Mouse (Mus musculus): ENCODE results near the gene Zbtb16. TPM values are rescaled to one million over a fixed set of nuclear protein-coding genes. Genes with fewer than 3 reads are reported as not detected.
A peak's percentile ranks its signal among the peaks of the same experiment; 100 is the strongest.

The Zbtb16 gene
- polyA plus RNA-seq, 1 experiment from 2014 or later, result 5.3 TPM

DNA sequence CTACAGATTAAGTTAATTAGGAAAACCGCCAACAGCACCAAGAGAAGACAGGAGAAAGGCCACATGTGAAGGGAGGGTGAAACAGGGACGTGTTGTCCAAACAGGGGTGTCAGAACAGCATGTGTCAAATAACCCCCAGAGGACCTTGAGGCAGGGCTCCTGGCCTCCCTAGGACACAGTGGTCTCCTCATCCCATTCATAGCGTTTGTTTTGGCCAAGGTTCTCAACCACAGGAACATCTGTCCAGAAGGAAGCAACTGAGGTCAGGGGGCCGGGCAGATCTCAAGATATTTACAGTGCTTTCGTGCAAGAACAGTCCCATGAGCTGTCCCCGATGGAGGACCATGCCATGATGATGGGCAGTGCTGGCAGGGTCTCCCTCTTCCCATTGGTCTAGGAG lies 49.2 kb downstream of the Zbtb16 start:
- no peak for DNase-seq (ENCODE audit: low spot score)
- 61% methylated on average over 6 of the region's 6 CpGs for WGBS
- Histone ChIP-seq H3K9ac (no peak overlapping the region), H3K36me3 (replicated peaks; ENCODE audit: control insufficient read depth, insufficient read depth) (no peaks in the 10 kb centered on the region), H3K4me2 (replicated peaks) (no peak overlapping the region), H3K9me3 (ENCODE audit: control insufficient read depth, low read length) (no peaks in the 10 kb centered on the region), H3K4me1 (replicated peaks; ENCODE audit: control insufficient read depth, insufficient read depth, low read length) (peaks cover 9% of the 10 kb centered on the region; the same call in 1 of the 2 replicates), H3K27ac (no peak overlapping the region), H3K27me3 (ENCODE audit: control insufficient read depth, insufficient read depth, low read length) (no peaks in the 10 kb centered on the region), H3K4me3 (replicated peaks; ENCODE audit: low read length) (no peak overlapping the region)
- no peak for ATAC-seq (ENCODE audit: low FRiP score)

DNA sequence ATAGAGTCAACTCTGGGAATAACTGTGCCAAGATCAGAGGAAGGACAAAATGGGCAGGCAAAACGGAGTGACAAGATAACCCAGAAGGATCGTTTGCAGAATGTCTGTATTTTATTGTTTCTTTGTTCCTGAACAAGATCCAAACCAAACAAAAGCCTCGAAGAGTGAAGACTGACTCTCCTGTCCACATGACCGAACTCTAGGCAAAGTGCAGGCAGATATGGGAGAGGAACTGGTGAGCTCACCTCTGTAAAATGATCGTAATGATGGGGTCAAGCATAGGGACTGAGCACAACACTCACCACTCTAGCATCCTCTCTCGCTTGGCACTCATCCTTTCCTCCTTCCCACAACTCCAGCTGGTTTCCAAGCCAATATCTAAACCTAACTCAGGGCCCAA lies 51.1 kb downstream of the Zbtb16 start:
- Histone ChIP-seq H3K4me1 (replicated peaks; ENCODE audit: control insufficient read depth, insufficient read depth, low read length) (peaks cover 9% of the 10 kb centered on the region; the same call in 1 of the 2 replicates), H3K9ac (no peak overlapping the region), H3K9me3 (ENCODE audit: control insufficient read depth, low read length) (no peaks in the 10 kb centered on the region), H3K4me2 (replicated peaks) (no peak overlapping the region), H3K27me3 (ENCODE audit: control insufficient read depth, insufficient read depth, low read length) (no peaks in the 10 kb centered on the region), H3K36me3 (replicated peaks; ENCODE audit: control insufficient read depth, insufficient read depth) (no peaks in the 10 kb centered on the region), H3K27ac (no peak overlapping the region), H3K4me3 (replicated peaks; ENCODE audit: low read length) (no peak overlapping the region)
- no peak for ATAC-seq (ENCODE audit: low FRiP score)
- WGBS, result 77% methylated on average over 6 of the region's 6 CpGs
- no peak for DNase-seq (ENCODE audit: low spot score)

DNA sequence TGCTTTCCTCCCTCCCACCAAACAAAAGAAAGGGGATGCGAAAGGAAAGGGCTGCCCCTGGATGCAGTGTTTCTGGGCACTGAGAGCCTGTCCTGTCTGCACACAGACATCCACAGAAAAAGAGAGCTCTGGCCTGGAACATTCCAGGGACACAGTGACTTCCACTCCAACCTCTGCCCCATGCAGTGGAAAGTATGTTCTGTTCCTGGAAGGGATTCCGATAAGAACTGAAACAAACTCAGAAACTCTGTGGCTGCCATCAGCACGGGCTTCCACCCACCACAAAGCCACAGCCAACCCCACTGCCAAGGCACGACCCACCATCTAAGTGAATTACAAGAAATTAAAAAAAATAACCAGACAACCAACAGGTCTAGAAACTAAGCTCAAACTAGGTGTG lies 52.7 kb downstream of the Zbtb16 start:
- Histone ChIP-seq H3K27ac (no peak overlapping the region), H3K9me3 (ENCODE audit: control insufficient read depth, low read length) (no peaks in the 10 kb centered on the region), H3K36me3 (replicated peaks; ENCODE audit: control insufficient read depth, insufficient read depth) (no peaks in the 10 kb centered on the region), H3K9ac (no peak overlapping the region), H3K27me3 (ENCODE audit: control insufficient read depth, insufficient read depth, low read length) (no peaks in the 10 kb centered on the region), H3K4me2 (replicated peaks) (no peak overlapping the region), H3K4me1 (replicated peaks; ENCODE audit: control insufficient read depth, insufficient read depth, low read length) (peaks cover 9% of the 10 kb centered on the region; the same call in 1 of the 2 replicates), H3K4me3 (replicated peaks; ENCODE audit: low read length) (no peak overlapping the region)
- no peak for ATAC-seq (ENCODE audit: low FRiP score)
- DNase-seq (ENCODE audit: low spot score), result no peak
- 58% methylated on average over 4 of the region's 4 CpGs for WGBS

DNA sequence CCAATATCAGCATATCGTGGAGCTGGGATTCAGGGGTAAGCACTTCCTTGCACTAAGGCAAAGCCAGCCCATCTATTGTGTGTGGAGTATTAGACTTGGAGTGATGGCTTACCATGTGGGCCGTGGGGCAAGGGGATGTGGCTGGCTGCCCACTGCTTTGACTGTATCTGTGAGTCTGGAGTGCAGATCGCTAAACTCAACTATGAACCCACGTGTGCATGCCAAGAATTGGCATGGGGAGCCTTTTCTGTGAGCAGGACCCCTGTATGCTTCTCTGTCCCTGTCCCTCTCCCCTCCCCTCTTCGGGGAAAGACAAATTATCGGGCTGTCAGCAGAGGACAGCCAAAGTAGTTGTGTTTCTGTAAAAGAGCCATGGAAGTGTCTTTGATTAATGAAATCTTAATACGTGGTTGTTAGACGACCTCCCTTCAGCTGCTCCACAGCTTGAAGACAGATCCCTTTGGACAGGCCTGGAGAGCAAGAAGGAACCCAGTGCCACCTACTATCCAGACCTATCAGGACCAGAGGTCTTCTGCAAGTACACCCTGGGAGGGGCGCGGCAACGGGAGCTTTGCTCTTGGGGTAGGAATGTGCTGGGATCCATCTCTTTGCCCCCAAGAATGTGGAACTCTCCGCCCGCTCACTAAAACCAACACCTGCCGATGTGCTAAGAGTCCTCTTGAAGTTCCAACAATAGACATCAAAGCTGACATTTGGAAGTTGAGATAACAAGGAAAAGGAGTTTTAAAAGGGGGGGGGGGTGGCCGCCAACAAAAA lies 53.5 kb downstream of the Zbtb16 start:
- WGBS, result 31% methylated on average over 15 of the region's 15 CpGs
- DNase-seq (ENCODE audit: low spot score), result no peak

DNA sequence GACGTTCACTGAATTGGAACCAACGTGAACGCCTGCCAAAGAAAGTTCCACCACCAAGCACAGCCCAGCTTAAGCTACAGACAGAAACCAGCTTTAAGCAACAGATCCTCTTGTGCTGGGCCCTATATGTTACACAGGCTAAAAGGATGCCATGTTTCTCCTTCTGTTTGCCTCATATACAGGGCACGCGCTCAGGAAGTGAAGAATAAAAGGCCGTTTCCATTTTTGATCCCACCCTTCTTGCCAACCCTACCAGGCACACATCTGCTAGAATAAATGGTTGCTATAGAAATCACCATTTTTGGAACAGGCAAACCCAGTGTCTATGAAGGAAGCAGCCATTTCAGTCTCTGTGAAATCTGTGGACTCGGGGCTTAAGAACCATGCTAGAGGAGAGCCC lies 59.8 kb downstream of the Zbtb16 start:
- Histone ChIP-seq H3K4me2 (replicated peaks) (no peak overlapping the region), H3K27me3 (ENCODE audit: control insufficient read depth, insufficient read depth, low read length) (no peaks in the 10 kb centered on the region), H3K4me3 (replicated peaks; ENCODE audit: low read length) (no peak overlapping the region), H3K9ac (no peak overlapping the region), H3K9me3 (ENCODE audit: control insufficient read depth, low read length) (no peaks in the 10 kb centered on the region), H3K4me1 (replicated peaks; ENCODE audit: control insufficient read depth, insufficient read depth, low read length) (no peaks in the 10 kb centered on the region), H3K36me3 (replicated peaks; ENCODE audit: control insufficient read depth, insufficient read depth) (no peaks in the 10 kb centered on the region), H3K27ac (no peak overlapping the region)
- no peak for ATAC-seq (ENCODE audit: low FRiP score)
- 84% methylated on average over 7 of the region's 7 CpGs for WGBS
- no peak for DNase-seq (ENCODE audit: low spot score)

More for the DNA sequence above, 53.5 kb downstream of the Zbtb16 start:
- Histone ChIP-seq H3K4me1 (replicated peaks; ENCODE audit: control insufficient read depth, insufficient read depth, low read length) (peaks cover 6% of the 10 kb centered on the region; the same call in 1 of the 2 replicates), H3K36me3 (replicated peaks; ENCODE audit: control insufficient read depth, insufficient read depth) (no peaks in the 10 kb centered on the region), H3K27me3 (ENCODE audit: control insufficient read depth, insufficient read depth, low read length) (no peaks in the 10 kb centered on the region), H3K4me2 (replicated peaks) (no peak overlapping the region), H3K9ac (no peak overlapping the region), H3K27ac (no peak overlapping the region), H3K4me3 (replicated peaks; ENCODE audit: low read length) (no peak overlapping the region), H3K9me3 (ENCODE audit: control insufficient read depth, low read length) (no peaks in the 10 kb centered on the region)
- peak; percentile 46; the same call in 1 of the 2 replicates for ATAC-seq (ENCODE audit: low FRiP score)

DNA sequence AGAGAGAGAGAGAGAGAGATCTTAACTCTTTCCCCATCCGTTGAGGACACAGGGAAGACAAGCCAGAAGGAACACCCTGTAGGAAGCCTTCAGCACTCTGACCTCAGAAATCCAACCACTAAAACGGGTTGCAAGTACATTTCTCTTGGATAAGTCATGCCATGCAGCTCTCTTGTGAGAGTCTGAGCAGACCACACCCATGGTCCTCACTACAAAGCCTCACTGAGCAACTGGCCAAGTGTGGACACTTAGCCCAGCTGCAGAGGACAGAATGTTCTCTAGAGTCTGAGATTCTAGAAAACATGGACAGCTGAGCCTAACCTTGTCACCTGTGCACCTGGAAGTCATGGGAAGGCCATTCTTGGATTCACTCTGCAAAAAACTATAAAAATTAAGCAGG lies 60.5 kb downstream of the Zbtb16 start:
- Histone ChIP-seq H3K4me3 (replicated peaks; ENCODE audit: low read length) (no peak overlapping the region), H3K9me3 (ENCODE audit: control insufficient read depth, low read length) (no peaks in the 10 kb centered on the region), H3K4me2 (replicated peaks) (no peak overlapping the region), H3K36me3 (replicated peaks; ENCODE audit: control insufficient read depth, insufficient read depth) (no peaks in the 10 kb centered on the region), H3K4me1 (replicated peaks; ENCODE audit: control insufficient read depth, insufficient read depth, low read length) (no peaks in the 10 kb centered on the region), H3K27ac (no peak overlapping the region), H3K27me3 (ENCODE audit: control insufficient read depth, insufficient read depth, low read length) (no peaks in the 10 kb centered on the region), H3K9ac (no peak overlapping the region)
- WGBS, result 82% methylated on average over 2 of the region's 2 CpGs
- ATAC-seq (ENCODE audit: low FRiP score) (no peak), DNase-seq (ENCODE audit: low spot score) (no peak)

DNA sequence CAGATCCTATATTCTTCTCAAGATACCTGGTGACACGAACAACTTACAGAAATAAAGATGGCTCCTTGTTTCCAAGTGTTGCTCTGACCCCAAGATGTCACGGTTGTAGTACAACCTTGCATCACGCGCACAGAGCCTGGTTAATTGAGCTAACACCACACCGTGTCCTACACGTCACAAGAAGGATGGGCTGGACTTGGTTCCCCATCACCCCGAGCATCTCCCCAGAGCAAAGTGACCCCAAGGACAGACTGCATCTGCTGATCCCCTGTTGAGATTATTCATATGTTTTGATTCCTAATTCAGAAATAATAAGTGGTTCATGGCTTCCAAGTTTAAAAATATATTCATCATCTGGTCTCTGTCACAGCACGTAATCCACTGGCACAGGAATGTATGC lies 62.3 kb downstream of the Zbtb16 start:
- H3K27me3 ChIP-seq (ENCODE audit: control insufficient read depth, insufficient read depth, low read length), result no peaks in the 10 kb centered on the region
- no peaks in the 10 kb centered on the region for H3K4me1 ChIP-seq (replicated peaks; ENCODE audit: control insufficient read depth, insufficient read depth, low read length)
- no peaks in the 10 kb centered on the region for H3K9me3 ChIP-seq (ENCODE audit: control insufficient read depth, low read length)
- no peak overlapping the region for H3K9ac ChIP-seq
- no peak for ATAC-seq (ENCODE audit: low FRiP score)
- WGBS, result 85% methylated on average over 8 of the region's 8 CpGs
- no peaks in the 10 kb centered on the region for H3K36me3 ChIP-seq (replicated peaks; ENCODE audit: control insufficient read depth, insufficient read depth)
- H3K4me3 ChIP-seq (replicated peaks; ENCODE audit: low read length), result no peak overlapping the region
- no peak overlapping the region for H3K4me2 ChIP-seq (replicated peaks)
- no peak overlapping the region for H3K27ac ChIP-seq
- no peak for DNase-seq (ENCODE audit: low spot score)

DNA sequence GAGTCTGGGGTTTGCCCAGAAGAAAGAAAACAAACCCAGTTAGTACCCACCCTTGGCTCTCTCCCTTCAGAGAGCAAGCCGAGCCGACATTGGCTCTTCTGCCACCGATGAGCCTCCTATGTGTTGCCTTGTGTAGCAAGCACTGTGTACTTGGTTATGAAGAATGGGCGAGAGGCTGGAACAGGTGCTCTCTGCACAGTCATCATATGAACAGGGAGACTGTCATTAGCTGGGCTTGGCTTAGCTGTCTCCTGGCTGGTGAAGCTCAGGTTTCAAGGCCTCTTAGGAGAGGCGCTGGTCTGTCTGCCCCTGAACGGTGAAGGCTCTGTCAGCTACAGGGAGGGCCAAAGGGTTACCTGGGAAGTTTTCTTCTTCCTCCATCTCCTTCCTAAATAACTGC lies 62.9 kb downstream of the Zbtb16 start:
- DNase-seq (ENCODE audit: low spot score), result no peak
- no peak overlapping the region for H3K9ac ChIP-seq
- WGBS, result 98% methylated on average over 6 of the region's 6 CpGs
- no peaks in the 10 kb centered on the region for H3K4me1 ChIP-seq (replicated peaks; ENCODE audit: control insufficient read depth, insufficient read depth, low read length)
- H3K4me2 ChIP-seq (replicated peaks), result no peak overlapping the region
- H3K4me3 ChIP-seq (replicated peaks; ENCODE audit: low read length), result no peak overlapping the region
- no peak overlapping the region for H3K27ac ChIP-seq
- H3K9me3 ChIP-seq (ENCODE audit: control insufficient read depth, low read length), result no peaks in the 10 kb centered on the region
- ATAC-seq (ENCODE audit: low FRiP score), result no peak
- no peaks in the 10 kb centered on the region for H3K27me3 ChIP-seq (ENCODE audit: control insufficient read depth, insufficient read depth, low read length)
- no peaks in the 10 kb centered on the region for H3K36me3 ChIP-seq (replicated peaks; ENCODE audit: control insufficient read depth, insufficient read depth)

DNA sequence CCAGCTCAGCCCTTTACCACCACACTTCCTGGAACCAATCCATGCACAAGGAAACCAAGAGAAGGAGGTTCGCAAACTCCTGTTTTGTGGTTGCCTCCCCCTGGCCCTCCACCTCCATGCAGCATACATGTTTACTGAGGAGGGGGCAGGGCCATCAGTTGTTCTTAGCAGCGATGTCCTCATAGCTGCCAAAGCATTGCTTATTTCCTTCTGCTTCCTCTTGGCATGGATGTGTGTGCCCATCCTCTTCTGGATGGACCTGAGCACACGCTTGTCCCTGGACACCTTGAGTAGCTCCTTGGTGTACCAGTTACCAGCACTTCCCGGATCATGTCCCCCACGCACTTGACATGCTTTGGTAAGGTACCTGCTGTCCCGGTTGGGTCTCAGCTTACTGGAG lies 64.5 kb downstream of the Zbtb16 start:
- H3K27ac ChIP-seq, result no peak overlapping the region
- DNase-seq (ENCODE audit: low spot score), result no peak
- 94% methylated on average over 6 of the region's 6 CpGs for whole genome bisulfite sequencing

DNA sequence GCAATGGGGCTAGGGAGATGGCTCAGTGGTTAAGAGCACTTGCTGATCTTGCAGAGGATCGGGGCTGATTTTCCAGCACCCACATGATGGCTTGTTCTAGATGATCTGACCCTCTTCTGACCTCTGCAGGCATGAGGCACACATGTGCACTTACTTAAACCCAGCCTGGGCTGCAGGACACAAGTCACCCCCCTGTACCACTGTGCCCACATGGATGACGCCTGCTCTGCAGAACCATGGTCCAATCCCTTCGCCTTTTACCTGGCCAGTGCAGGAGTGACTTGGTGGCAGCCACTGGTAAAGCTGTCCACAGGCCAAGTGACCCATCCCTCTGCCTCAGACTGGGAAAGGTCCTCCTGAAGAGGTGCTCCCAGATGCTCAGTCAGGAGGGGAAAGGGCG lies 67.1 kb downstream of the Zbtb16 start:
- WGBS, result 91% methylated on average over 4 of the region's 4 CpGs
- no peak for DNase-seq (ENCODE audit: low spot score)
- ATAC-seq (ENCODE audit: low FRiP score), result no peak
- Histone ChIP-seq H3K4me1 (replicated peaks; ENCODE audit: control insufficient read depth, insufficient read depth, low read length) (no peaks in the 10 kb centered on the region), H3K27ac (no peak overlapping the region), H3K9ac (no peak overlapping the region), H3K27me3 (ENCODE audit: control insufficient read depth, insufficient read depth, low read length) (no peaks in the 10 kb centered on the region), H3K36me3 (replicated peaks; ENCODE audit: control insufficient read depth, insufficient read depth) (no peaks in the 10 kb centered on the region), H3K4me3 (replicated peaks; ENCODE audit: low read length) (no peak overlapping the region), H3K4me2 (replicated peaks) (no peak overlapping the region), H3K9me3 (ENCODE audit: control insufficient read depth, low read length) (no peaks in the 10 kb centered on the region)

More for the DNA sequence above, 64.5 kb downstream of the Zbtb16 start:
- Histone ChIP-seq H3K4me3 (replicated peaks; ENCODE audit: low read length) (no peak overlapping the region), H3K9ac (no peak overlapping the region), H3K27me3 (ENCODE audit: control insufficient read depth, insufficient read depth, low read length) (no peaks in the 10 kb centered on the region), H3K4me2 (replicated peaks) (no peak overlapping the region), H3K4me1 (replicated peaks; ENCODE audit: control insufficient read depth, insufficient read depth, low read length) (no peaks in the 10 kb centered on the region), H3K36me3 (replicated peaks; ENCODE audit: control insufficient read depth, insufficient read depth) (no peaks in the 10 kb centered on the region), H3K9me3 (ENCODE audit: control insufficient read depth, low read length) (no peaks in the 10 kb centered on the region)
- ATAC-seq (ENCODE audit: low FRiP score), result no peak
